Mouse (Mus musculus) hindbrain, embryonic 13.5 days (tissue): Measurements from ENCODE around the gene Magoh. TPM values are rescaled to one million over a fixed set of nuclear protein-coding genes. Genes with fewer than 3 reads are reported as not detected.
A peak's percentile ranks its signal among the peaks of the same experiment; 100 is the strongest.

Experiments
- ATAC-seq: fragments of 200-750 bp; cut with Nextera tagmentation; 2 replicates; pipeline ENCODE4 v1.8.0; 2017; ENCODE audit warnings: moderate TSS enrichment; ENCODE audit not compliant: low FRiP score
- H3K27ac ChIP-seq: fragments of 300-500 bp; sonication (generic); 2 replicates; pipeline ENCODE4 v1.5.1; 2015; ENCODE audit warnings: inconsistent platforms, mild to moderate bottlenecking, moderate library complexity
- H3K27me3 ChIP-seq: fragments of 300-500 bp; sonication (generic); 2 replicates; pipeline ENCODE4 v1.6.1; 2015; ENCODE audit warnings: mild to moderate bottlenecking, inconsistent platforms
- H3K36me3 ChIP-seq: fragments of 300-500 bp; sonication (generic); 2 replicates; pipeline ENCODE4 v1.6.1; 2015; ENCODE audit warnings: mild to moderate bottlenecking, inconsistent platforms
- H3K4me1 ChIP-seq: fragments of 300-500 bp; sonication (generic); replicated peaks from 2 replicates; pipeline ENCODE4 v1.6.1; 2015; ENCODE audit warnings: inconsistent platforms
- H3K4me2 ChIP-seq: fragments of 300-500 bp; sonication (generic); 2 replicates; pipeline ENCODE4 v1.6.1; 2015; ENCODE audit warnings: inconsistent platforms, mild to moderate bottlenecking, moderate library complexity
- H3K4me3 ChIP-seq: fragments of 300-500 bp; sonication (generic); 2 replicates; pipeline ENCODE4 v1.5.1; 2015; ENCODE audit warnings: mild to moderate bottlenecking, inconsistent platforms
- H3K9ac ChIP-seq: fragments of 300-500 bp; sonication (generic); 2 replicates; pipeline ENCODE4 v1.6.1; 2015; ENCODE audit warnings: mild to moderate bottlenecking, inconsistent platforms
- H3K9me3 ChIP-seq: fragments of 300-500 bp; sonication (generic); 2 replicates; pipeline ENCODE4 v1.6.1; 2016; ENCODE audit warnings: inconsistent platforms
- WGBS: fragments of 180-500 bp; shearing (Covaris S2); methylation state at CpG from one replicate; pipeline ENCODE4 v1.1.7; 2015; 5-methylcytosine and 5-hydroxymethylcytosine counted together
- polyA plus RNA-seq: library from polyadenylated mRNA; unstranded; fragments of >200 nt; fragmentation: Nextera tagmentation; extraction: Ambion mirVana; gene quantifications from 2 replicates; pipeline ENCODE4 v1.2.1, GENCODE M21; 2015

The Magoh gene
- polyA plus RNA-seq, 1 experiment from 2014 or later = 137 TPM

DNA sequence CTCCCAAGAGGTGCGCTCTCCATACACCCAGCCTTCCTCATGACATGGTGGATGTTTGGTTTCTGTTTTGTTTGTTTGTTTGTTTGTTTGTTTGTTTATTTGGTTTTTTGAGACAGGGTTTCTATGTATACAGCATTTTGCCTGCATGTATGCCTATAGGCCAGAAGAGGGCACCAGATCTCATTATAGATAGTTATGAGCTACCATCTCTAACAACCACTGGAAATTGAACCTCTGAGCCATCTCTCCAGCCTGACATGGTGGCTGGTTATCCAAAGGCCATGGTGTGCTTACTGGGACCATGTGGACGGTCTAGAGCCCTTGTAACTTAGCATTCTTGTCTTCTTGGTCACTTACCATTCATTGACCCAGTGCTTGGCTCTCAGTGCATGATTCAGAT is 13.1 kb downstream of the Magoh start:
- H3K27ac ChIP-seq = no peak overlapping the region
- peaks cover 55% of the 10 kb centered on the region for H3K36me3 ChIP-seq
- H3K4me2 ChIP-seq = no peak overlapping the region
- no peak overlapping the region for H3K9ac ChIP-seq
- 85% methylated on average over 2 of the region's 2 CpGs for WGBS
- H3K4me1 ChIP-seq = peaks cover 16% of the 10 kb centered on the region
- ATAC-seq = no peak
- H3K27me3 ChIP-seq = no peaks in the 10 kb centered on the region
- no peak overlapping the region for H3K4me3 ChIP-seq
- no peaks in the 10 kb centered on the region for H3K9me3 ChIP-seq

DNA sequence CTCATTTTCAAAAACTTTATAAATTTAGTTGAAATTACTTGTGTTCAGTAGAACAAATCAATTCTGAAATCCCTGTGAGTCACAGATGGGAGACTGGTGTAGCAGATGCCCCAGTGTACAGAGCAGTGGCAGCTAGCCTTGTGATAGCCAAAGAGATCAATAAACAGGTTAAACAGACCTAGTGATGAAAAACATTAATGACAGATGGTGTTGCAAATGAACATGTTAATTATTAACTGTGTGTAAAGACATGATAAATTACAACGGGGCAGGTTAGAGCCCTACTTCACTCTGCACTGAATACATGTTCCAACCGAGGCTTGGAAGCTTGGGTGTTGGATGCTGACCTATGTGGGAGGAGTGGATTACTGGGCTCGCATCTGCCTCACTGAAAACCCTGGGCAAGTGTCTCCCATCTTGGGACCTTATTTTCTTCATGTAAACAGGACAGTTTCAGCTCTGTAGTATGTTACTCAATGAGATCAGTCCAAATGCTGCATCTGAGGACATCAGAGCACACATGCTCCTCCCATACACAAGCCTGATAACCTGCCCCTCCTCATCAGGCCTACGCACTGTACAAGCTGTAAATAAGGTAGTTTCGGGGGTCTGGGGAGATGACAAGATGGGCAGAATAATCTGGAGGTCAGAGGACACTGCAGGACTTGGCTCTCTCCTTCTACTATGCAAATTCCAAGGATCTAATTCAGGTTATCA is 19.8 kb downstream of the Magoh start:
- H3K27me3 ChIP-seq = no peaks in the 10 kb centered on the region
- H3K9me3 ChIP-seq = no peaks in the 10 kb centered on the region
- no peak for ATAC-seq
- no peak overlapping the region for H3K4me2 ChIP-seq
- H3K9ac ChIP-seq = no peak overlapping the region
- no peak overlapping the region for H3K4me3 ChIP-seq
- no peak overlapping the region for H3K27ac ChIP-seq
- WGBS = 79% methylated on average over 5 of the region's 5 CpGs
- H3K36me3 ChIP-seq = peaks cover 55% of the 10 kb centered on the region
- 0 out of 2 replicates have a peak, but pooled peaks cover 3% of the 10 kb centered on the region for H3K4me1 ChIP-seq

- no peak overlapping the region for H3K27ac ChIP-seq
- ATAC-seq = no peak
- 0 out of 2 replicates have a peak, but pooled peaks cover 3% of the 10 kb centered on the region for H3K4me1 ChIP-seq
- H3K36me3 ChIP-seq = peaks cover 57% of the 10 kb centered on the region
- no peak overlapping the region for H3K9ac ChIP-seq
- no peak overlapping the region for H3K4me3 ChIP-seq
- H3K9me3 ChIP-seq = no peaks in the 10 kb centered on the region
- H3K27me3 ChIP-seq = no peaks in the 10 kb centered on the region
- 89% methylated on average over 3 of the region's 3 CpGs for WGBS
- H3K4me2 ChIP-seq = no peak overlapping the region
Measured at GRCm38 (mm10) chr4:107900206-107900605, 20.7 kb downstream of the Magoh start.

GRCm38 (mm10) chr4:107904252-107904651 is 24.7 kb downstream of the Magoh start:
- Histone ChIP-seq H3K4me2 (no peak overlapping the region), H3K9me3 (no peaks in the 10 kb centered on the region), H3K4me3 (no peak overlapping the region), H3K9ac (no peak overlapping the region), H3K36me3 (peaks cover 41% of the 10 kb centered on the region), H3K27ac (no peak overlapping the region), H3K27me3 (no peaks in the 10 kb centered on the region), H3K4me1 (0 out of 2 replicates have a peak, but pooled peaks cover 3% of the 10 kb centered on the region)
- 96% methylated on average over 10 of the region's 10 CpGs for WGBS
- ATAC-seq = no peak

- Histone ChIP-seq H3K4me1 (0 out of 2 replicates have a peak, but pooled peaks cover 3% of the 10 kb centered on the region), H3K4me2 (no peak overlapping the region), H3K27me3 (no peaks in the 10 kb centered on the region), H3K36me3 (peaks cover 48% of the 10 kb centered on the region), H3K9ac (no peak overlapping the region), H3K9me3 (no peaks in the 10 kb centered on the region), H3K4me3 (no peak overlapping the region), H3K27ac (no peak overlapping the region)
- ATAC-seq = no peak
- WGBS = 93% methylated on average over 9 of the region's 9 CpGs
Measured at GRCm38 (mm10) chr4:107906561-107906960, 27.0 kb downstream of the Magoh start.

GRCm38 (mm10) chr4:107910020-107910419 is 30.5 kb downstream of the Magoh start:
- no peaks in the 10 kb centered on the region for H3K9me3 ChIP-seq
- H3K36me3 ChIP-seq = peaks cover 51% of the 10 kb centered on the region
- H3K9ac ChIP-seq = no peak overlapping the region
- H3K4me3 ChIP-seq = no peak overlapping the region
- no peaks in the 10 kb centered on the region for H3K4me1 ChIP-seq
- no peak overlapping the region for H3K4me2 ChIP-seq
- no peak overlapping the region for H3K27ac ChIP-seq
- ATAC-seq = no peak
- 91% methylated on average over 4 of the region's 4 CpGs for WGBS
- H3K27me3 ChIP-seq = no peaks in the 10 kb centered on the region

DNA sequence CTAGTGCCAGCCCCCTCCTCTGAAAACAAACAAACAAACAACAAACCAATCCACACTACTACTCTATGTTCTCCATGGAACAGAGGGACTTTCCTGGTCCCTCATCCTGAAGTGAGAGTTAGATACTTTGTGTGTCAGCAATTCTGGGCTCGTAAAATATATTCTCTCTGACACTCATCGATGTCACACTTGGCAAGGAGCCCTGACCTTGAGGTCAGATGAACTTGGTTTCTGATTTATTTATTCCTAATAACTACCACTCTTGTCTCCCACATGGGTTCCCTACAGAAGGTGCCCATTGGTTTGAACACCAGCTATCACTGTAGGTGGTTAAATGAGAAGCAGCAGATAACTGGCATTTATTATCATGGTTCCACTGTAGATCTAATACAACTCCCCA is 40.8 kb downstream of the Magoh start:
- no peak for ATAC-seq
- WGBS = 88% methylated on average over 2 of the region's 2 CpGs

DNA sequence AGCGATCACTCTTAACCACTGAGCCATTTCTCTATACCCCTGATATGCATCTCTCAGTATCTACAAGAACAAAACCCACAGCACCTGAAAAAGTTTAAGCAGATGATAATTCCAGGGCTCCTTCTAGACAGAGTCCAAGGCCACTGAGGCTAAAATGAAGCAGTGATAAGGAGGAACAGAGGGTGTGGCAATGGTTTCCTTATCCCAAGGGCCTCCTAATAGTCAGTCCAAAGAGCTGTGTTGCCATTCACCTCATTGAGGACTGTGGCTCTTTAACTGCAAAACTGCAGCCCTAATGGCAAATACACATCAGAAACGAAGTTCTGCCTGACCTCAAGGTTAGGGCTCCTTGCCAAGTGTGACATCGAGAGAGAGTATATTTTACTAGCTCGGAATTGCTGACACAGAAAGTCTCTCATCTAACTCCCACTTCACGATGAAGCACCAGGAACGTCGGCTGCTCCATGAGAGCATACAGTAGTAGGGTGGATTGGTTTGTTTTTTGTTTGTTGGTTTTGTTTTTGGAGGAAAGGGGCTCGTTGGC is 41.7 kb downstream of the Magoh start:
- no peak for ATAC-seq
- no peak overlapping the region for H3K4me2 ChIP-seq
- no peak overlapping the region for H3K9ac ChIP-seq

More for the DNA sequence above, 40.8 kb downstream of the Magoh start:
- Histone ChIP-seq H3K4me2 (no peak overlapping the region), H3K9ac (no peak overlapping the region), H3K27me3 (0 out of 2 replicates have a peak, but pooled peaks cover 3% of the 10 kb centered on the region), H3K27ac (no peak overlapping the region), H3K4me1 (peaks cover 28% of the 10 kb centered on the region), H3K36me3 (peaks cover 7% of the 10 kb centered on the region; the same call in 1 of the 2 replicates), H3K4me3 (no peak overlapping the region), H3K9me3 (no peaks in the 10 kb centered on the region)

GRCm38 (mm10) chr4:107921952-107922351 is 42.4 kb downstream of the Magoh start:
- H3K27ac ChIP-seq = no peak overlapping the region
- 0 out of 2 replicates have a peak, but pooled peaks cover 3% of the 10 kb centered on the region for H3K27me3 ChIP-seq
- no peak overlapping the region for H3K4me3 ChIP-seq
- H3K36me3 ChIP-seq = peaks cover 7% of the 10 kb centered on the region; the same call in 1 of the 2 replicates
- no peaks in the 10 kb centered on the region for H3K9me3 ChIP-seq
- H3K4me1 ChIP-seq = peaks cover 28% of the 10 kb centered on the region
- H3K4me2 ChIP-seq = peak overlapping the region; percentile 81
- 54% methylated on average over 4 of the region's 4 CpGs for WGBS
- H3K9ac ChIP-seq = peak overlapping the region; percentile 9
- no peak for ATAC-seq

More for the DNA sequence above, 41.7 kb downstream of the Magoh start:
- H3K4me1 ChIP-seq = peaks cover 28% of the 10 kb centered on the region
- H3K27ac ChIP-seq = no peak overlapping the region
- 0 out of 2 replicates have a peak, but pooled peaks cover 3% of the 10 kb centered on the region for H3K27me3 ChIP-seq
- no peak overlapping the region for H3K4me3 ChIP-seq
- no peaks in the 10 kb centered on the region for H3K9me3 ChIP-seq
- H3K36me3 ChIP-seq = peaks cover 7% of the 10 kb centered on the region; the same call in 1 of the 2 replicates
- 85% methylated on average over 8 of the region's 8 CpGs for WGBS

GRCm38 (mm10) chr4:107923145-107923802 is 43.7 kb downstream of the Magoh start, which contains the start of gene Cpt2:
Gene Cpt2 (minus strand): TSS chr4:107923610.
- Histone ChIP-seq H3K9ac (peak within 1 kb of the TSS; percentile 85), H3K9me3 (no peaks in the 10 kb centered on the region), H3K27ac (peak within 1 kb of the TSS; percentile 71), H3K27me3 (0 out of 2 replicates have a peak, but pooled peaks cover 3% of the 10 kb centered on the region), H3K4me3 (peak within 1 kb of the TSS; percentile 69), H3K4me2 (peak within 1 kb of the TSS; percentile 81), H3K36me3 (peaks cover 7% of the 10 kb centered on the region; the same call in 1 of the 2 replicates), H3K4me1 (peaks cover 28% of the 10 kb centered on the region)
- 2% methylated on average over 38 of the region's 38 CpGs for WGBS
- ATAC-seq = peak; percentile 93

DNA sequence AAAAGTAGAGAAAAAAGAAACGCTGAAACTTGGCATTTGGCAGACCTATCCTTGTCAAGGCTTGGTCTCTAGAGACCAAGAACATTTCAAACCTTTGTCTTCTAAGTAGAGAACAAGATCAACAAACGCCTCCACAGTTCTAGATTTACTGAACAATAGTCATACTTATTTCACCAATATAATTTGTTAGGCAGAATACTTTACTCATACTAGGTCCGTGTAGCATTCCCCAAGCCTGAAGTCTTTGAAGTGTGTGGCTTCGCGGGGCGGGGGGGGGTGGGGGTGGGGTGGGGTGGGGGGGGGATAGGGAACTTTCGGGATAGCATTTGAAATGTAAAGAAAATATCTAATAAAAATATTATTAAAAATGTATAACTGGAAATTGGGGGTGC is 44.2 kb downstream of the Magoh start:
- H3K4me2 ChIP-seq = peak overlapping the region; percentile 81
- peak; percentile 56; the same call in 1 of the 2 replicates for ATAC-seq
- peaks cover 6% of the 10 kb centered on the region; the same call in 1 of the 2 replicates for H3K36me3 ChIP-seq
- peak overlapping the region; percentile 85; the same call in 1 of the 2 replicates for H3K9ac ChIP-seq
- H3K4me3 ChIP-seq = peak overlapping the region; percentile 69
- 0 out of 2 replicates have a peak, but pooled peaks cover 3% of the 10 kb centered on the region for H3K27me3 ChIP-seq
- H3K9me3 ChIP-seq = no peaks in the 10 kb centered on the region
- H3K27ac ChIP-seq = no peak overlapping the region
- peaks cover 28% of the 10 kb centered on the region for H3K4me1 ChIP-seq
- WGBS = 54% methylated on average over 7 of the region's 7 CpGs

- H3K9ac ChIP-seq = no peak overlapping the region
- peaks cover 3% of the 10 kb centered on the region; the same call in 1 of the 2 replicates for H3K4me1 ChIP-seq
- H3K4me3 ChIP-seq = no peak overlapping the region
- H3K4me2 ChIP-seq = no peak overlapping the region
- H3K36me3 ChIP-seq = no peaks in the 10 kb centered on the region
- H3K9me3 ChIP-seq = no peaks in the 10 kb centered on the region
- H3K27me3 ChIP-seq = 0 out of 2 replicates have a peak, but pooled peaks cover 3% of the 10 kb centered on the region
- no peak for ATAC-seq
- no peak overlapping the region for H3K27ac ChIP-seq
- WGBS = 64% methylated on average over 2 of the region's 2 CpGs
Measured at GRCm38 (mm10) chr4:107928269-107928668, 48.7 kb downstream of the Magoh start.
